Mouse (Mus musculus): ENCODE data around the gene Cebpg. TPM values are rescaled to one million over a fixed set of nuclear protein-coding genes. Genes with fewer than 3 reads are reported as not detected.

Cebpg gene
- polyA plus RNA-seq, 1 experiment from 2014 or later: 36.3 TPM

DNA sequence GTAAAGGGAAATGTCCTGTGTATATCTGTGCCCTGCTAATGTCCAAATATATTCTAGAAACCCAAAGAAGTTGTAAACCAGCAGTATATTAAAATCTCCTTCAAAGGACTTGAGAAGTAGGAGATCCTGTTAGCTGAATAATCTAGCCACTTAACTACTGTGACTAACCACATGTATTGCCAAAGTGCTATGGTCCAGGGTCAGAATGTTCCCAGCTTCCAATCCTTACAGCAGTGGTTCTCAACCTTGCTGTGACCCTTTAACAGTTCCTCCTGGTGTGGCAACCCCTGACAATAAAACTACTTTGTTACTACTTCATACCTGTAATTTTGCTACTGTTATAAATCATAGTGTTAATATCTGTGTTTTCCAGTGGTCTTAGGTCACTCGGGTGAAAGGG lies 2.0 kb upstream of the Cebpg start:
- no peaks in the 10 kb centered on the region for H3K36me3 ChIP-seq (replicated peaks; ENCODE audit: control insufficient read depth, insufficient read depth, low read depth, low read length)
- H3K9ac ChIP-seq (replicated peaks; ENCODE audit: low read length): no peak overlapping the region
- no peak overlapping the region for H3K4me3 ChIP-seq (ENCODE audit: low read depth, low read length)
- ATAC-seq (replicated peaks; ENCODE audit: insufficient number of reproducible peaks, low FRiP score, low TSS enrichment, low read depth): no peak
- no peak for DNase-seq (ENCODE audit: low spot score)
- no peak overlapping the region for H3K4me2 ChIP-seq (ENCODE audit: low read depth, low read length)
- 0 out of 2 replicates have a peak, but pooled peaks cover 2% of the 10 kb centered on the region for H3K4me1 ChIP-seq (ENCODE audit: control insufficient read depth, insufficient read depth, low read length)
- 86% methylated on average over 1 of the region's 1 CpGs for WGBS
- H3K27ac ChIP-seq (replicated peaks; ENCODE audit: low read depth, low read length): no peak overlapping the region
- H3K9me3 ChIP-seq (replicated peaks; ENCODE audit: control insufficient read depth, low read length): no peaks in the 10 kb centered on the region
- no peaks in the 10 kb centered on the region for H3K27me3 ChIP-seq (ENCODE audit: control insufficient read depth, insufficient read depth, low read length)

DNA sequence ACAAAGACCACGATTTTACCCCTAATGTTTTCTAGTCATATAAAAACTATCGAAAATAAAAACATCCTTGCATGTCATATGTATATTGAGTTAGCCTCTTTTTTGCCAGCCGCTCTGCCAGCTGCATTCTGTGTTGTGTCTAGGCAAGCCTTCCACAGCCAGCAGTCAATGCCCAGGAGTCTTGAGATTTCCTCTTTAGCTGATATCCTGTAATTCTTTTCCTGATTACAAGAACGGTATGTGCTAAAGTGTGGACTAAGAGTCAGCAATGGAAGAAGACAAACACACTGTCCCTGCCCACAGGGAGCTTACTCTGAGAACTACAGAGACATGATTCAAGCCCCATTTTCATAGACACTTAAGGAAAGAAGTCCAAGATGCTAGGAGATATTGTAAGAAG lies 1.2 kb upstream of the Cebpg start:
- Histone ChIP-seq H3K4me1 (ENCODE audit: control insufficient read depth, insufficient read depth, low read length) (0 out of 2 replicates have a peak, but pooled peaks cover 2% of the 10 kb centered on the region), H3K36me3 (replicated peaks; ENCODE audit: control insufficient read depth, insufficient read depth, low read depth, low read length) (no peaks in the 10 kb centered on the region)
- 83% methylated on average over 4 of the region's 4 CpGs for WGBS

DNA sequence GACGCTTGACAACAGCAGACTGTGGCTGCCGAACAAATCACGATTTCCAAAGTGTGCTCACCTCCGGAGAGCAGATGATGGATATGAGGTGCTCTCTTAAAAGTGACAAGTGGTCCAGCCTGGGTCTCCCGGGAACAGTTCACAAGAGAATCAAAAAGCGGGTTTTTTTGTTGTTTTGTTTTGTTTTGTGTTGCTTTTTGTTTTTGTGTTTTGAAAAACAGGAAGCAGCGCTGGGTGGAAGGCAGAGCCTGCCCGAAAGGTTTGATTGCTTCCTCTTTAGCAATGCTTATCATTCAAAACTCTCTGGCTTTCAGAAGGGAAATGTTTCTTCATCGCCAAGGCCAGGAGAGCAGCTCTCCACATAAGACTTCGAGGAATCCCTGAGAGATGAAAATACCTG lies 626 bp upstream of the Cebpg start:
- WGBS: 26% methylated on average over 10 of the region's 10 CpGs
- H3K4me2 ChIP-seq (ENCODE audit: low read depth, low read length): peak overlapping the region; percentile 60
- H3K27me3 ChIP-seq (ENCODE audit: control insufficient read depth, insufficient read depth, low read length): no peaks in the 10 kb centered on the region
- H3K4me3 ChIP-seq (ENCODE audit: low read depth, low read length): peak overlapping the region; percentile 89
- DNase-seq (ENCODE audit: low spot score) (no peak), ATAC-seq (replicated peaks; ENCODE audit: insufficient number of reproducible peaks, low FRiP score, low TSS enrichment, low read depth) (peak; percentile 7; the same call in 1 of the 2 replicates)
- H3K9me3 ChIP-seq (replicated peaks; ENCODE audit: control insufficient read depth, low read length): no peaks in the 10 kb centered on the region
- peak overlapping the region; percentile 64 for H3K9ac ChIP-seq (replicated peaks; ENCODE audit: low read length)
- 0 out of 2 replicates have a peak, but pooled peaks cover 2% of the 10 kb centered on the region for H3K4me1 ChIP-seq (ENCODE audit: control insufficient read depth, insufficient read depth, low read length)
- H3K36me3 ChIP-seq (replicated peaks; ENCODE audit: control insufficient read depth, insufficient read depth, low read depth, low read length): no peaks in the 10 kb centered on the region
- no peak overlapping the region for H3K27ac ChIP-seq (replicated peaks; ENCODE audit: low read depth, low read length)

More for the DNA sequence above, 1.2 kb upstream of the Cebpg start:
- Histone ChIP-seq H3K9me3 (replicated peaks; ENCODE audit: control insufficient read depth, low read length) (no peaks in the 10 kb centered on the region), H3K27ac (replicated peaks; ENCODE audit: low read depth, low read length) (no peak overlapping the region), H3K4me2 (ENCODE audit: low read depth, low read length) (no peak overlapping the region), H3K4me3 (ENCODE audit: low read depth, low read length) (no peak overlapping the region), H3K9ac (replicated peaks; ENCODE audit: low read length) (0 out of 2 replicates have a peak overlapping the region, but pooled peaks have one; percentile 8), H3K27me3 (ENCODE audit: control insufficient read depth, insufficient read depth, low read length) (no peaks in the 10 kb centered on the region)
- ATAC-seq (replicated peaks; ENCODE audit: insufficient number of reproducible peaks, low FRiP score, low TSS enrichment, low read depth): no peak
- DNase-seq (ENCODE audit: low spot score): no peak

DNA sequence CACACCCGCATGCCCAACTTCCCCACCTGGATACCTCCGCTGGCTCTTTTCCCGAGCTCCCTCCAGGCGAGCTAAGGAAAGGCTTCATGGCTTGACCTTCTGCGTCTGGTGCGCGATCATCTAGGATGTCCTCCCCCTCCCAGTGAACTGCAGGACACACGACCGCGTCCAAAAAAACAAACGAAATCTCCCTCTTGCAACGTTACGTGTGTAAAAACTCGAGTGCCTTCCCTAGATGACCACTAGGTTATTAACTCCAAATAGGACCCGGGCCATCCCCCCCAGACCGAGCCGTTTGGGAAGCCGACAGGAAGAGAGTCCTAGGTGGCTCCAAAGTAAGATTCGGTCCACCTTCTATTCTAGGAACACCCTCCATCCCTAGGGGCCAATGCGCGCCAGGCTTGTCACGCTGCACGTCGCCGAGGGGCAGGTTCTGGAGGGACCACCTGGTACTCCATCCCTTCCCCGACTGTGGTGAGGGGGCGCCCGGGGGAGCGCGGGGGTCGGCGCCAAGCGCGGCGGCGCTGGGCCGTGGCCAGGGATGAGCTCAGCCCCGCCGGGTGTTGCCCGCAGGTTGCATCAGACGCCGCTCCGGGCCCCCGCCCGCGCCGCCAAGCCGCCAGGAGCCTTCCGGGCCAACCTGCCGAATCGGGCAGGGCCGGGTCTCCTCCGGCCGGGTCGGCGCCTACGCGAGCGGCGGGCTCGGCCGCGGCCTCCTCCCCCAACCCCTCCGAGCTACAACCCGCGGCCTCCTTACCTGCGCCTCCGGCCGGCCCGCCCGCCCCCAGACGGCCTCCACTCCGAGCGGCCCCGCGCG lies 546 bp downstream of the Cebpg start:
- Histone ChIP-seq H3K27me3 (ENCODE audit: control insufficient read depth, insufficient read depth, low read length) (no peaks in the 10 kb centered on the region), H3K9me3 (replicated peaks; ENCODE audit: control insufficient read depth, low read length) (no peaks in the 10 kb centered on the region), H3K4me2 (ENCODE audit: low read depth, low read length) (peak overlapping the region; percentile 60), H3K27ac (replicated peaks; ENCODE audit: low read depth, low read length) (peak overlapping the region; percentile 72), H3K36me3 (replicated peaks; ENCODE audit: control insufficient read depth, insufficient read depth, low read depth, low read length) (no peaks in the 10 kb centered on the region), H3K4me1 (ENCODE audit: control insufficient read depth, insufficient read depth, low read length) (0 out of 2 replicates have a peak, but pooled peaks cover 2% of the 10 kb centered on the region), H3K4me3 (ENCODE audit: low read depth, low read length) (peak overlapping the region; percentile 89), H3K9ac (replicated peaks; ENCODE audit: low read length) (peak overlapping the region; percentile 89)
- ATAC-seq (replicated peaks; ENCODE audit: insufficient number of reproducible peaks, low FRiP score, low TSS enrichment, low read depth) (peak; percentile 95), DNase-seq (ENCODE audit: low spot score) (peak; percentile 53)
- under 1% methylated on average over 53 of the region's 77 CpGs for WGBS

DNA sequence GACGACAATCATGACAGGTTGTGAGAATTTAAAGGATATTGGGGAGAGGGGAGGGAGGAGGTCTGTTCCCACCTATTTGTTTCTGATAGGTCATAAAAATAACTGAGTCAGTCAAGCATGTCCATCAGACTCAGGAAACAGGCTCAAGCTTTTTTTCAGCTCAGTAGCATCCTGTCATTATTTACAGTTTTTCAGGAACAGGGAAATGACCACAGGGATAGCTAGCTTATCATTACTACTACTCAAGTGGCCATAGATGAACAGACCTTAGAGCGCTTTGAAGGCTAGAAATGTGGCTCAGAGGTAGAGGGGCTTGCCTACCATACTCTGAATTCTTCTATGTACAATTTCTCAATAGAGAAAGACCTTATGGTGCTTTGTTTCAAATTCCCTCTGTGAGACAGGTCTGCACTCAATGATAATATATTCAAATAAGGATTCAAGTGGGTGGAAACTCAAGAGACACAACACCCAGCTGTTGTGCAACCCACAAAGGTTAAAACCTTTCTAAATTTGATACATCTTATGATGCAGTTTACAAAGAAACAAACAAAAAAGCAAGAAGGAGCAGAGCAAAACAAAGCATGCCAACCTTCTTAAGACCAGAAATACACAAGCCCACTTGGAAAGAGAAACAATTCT lies 1.3 kb downstream of the Cebpg start:
- peak overlapping the region; percentile 60 for H3K4me2 ChIP-seq (ENCODE audit: low read depth, low read length)
- no peaks in the 10 kb centered on the region for H3K27me3 ChIP-seq (ENCODE audit: control insufficient read depth, insufficient read depth, low read length)
- H3K4me3 ChIP-seq (ENCODE audit: low read depth, low read length): peak overlapping the region; percentile 89
- H3K9me3 ChIP-seq (replicated peaks; ENCODE audit: control insufficient read depth, low read length): no peaks in the 10 kb centered on the region
- WGBS: 67% methylated on average over 2 of the region's 2 CpGs
- peak overlapping the region; percentile 89 for H3K9ac ChIP-seq (replicated peaks; ENCODE audit: low read length)
- DNase-seq (ENCODE audit: low spot score): no peak
- no peaks in the 10 kb centered on the region for H3K36me3 ChIP-seq (replicated peaks; ENCODE audit: control insufficient read depth, insufficient read depth, low read depth, low read length)
- no peak for ATAC-seq (replicated peaks; ENCODE audit: insufficient number of reproducible peaks, low FRiP score, low TSS enrichment, low read depth)
- 0 out of 2 replicates have a peak, but pooled peaks cover 2% of the 10 kb centered on the region for H3K4me1 ChIP-seq (ENCODE audit: control insufficient read depth, insufficient read depth, low read length)
- H3K27ac ChIP-seq (replicated peaks; ENCODE audit: low read depth, low read length): no peak overlapping the region

DNA sequence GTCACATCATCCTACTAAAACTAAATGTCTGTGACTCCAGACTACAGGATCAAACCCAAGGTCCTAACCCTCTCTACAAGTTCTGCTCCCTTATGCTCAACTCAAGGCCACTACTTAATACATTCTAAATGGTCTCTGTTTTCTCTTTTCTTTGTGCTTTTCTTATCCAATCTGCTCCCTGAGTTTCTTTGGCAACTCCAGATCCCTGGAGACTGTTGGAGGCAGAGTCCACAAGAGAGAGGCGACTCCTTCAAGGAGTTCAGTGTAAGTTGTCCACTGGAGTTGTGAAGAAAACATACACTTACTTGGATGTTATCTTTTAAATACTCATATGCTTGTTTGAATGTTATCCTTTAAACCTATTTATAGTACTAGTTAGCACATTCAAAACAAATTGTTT lies 2.1 kb downstream of the Cebpg start:
- Histone ChIP-seq H3K4me1 (ENCODE audit: control insufficient read depth, insufficient read depth, low read length) (0 out of 2 replicates have a peak, but pooled peaks cover 2% of the 10 kb centered on the region), H3K4me3 (ENCODE audit: low read depth, low read length) (no peak overlapping the region), H3K27ac (replicated peaks; ENCODE audit: low read depth, low read length) (no peak overlapping the region), H3K4me2 (ENCODE audit: low read depth, low read length) (no peak overlapping the region), H3K9ac (replicated peaks; ENCODE audit: low read length) (no peak overlapping the region), H3K36me3 (replicated peaks; ENCODE audit: control insufficient read depth, insufficient read depth, low read depth, low read length) (no peaks in the 10 kb centered on the region), H3K27me3 (ENCODE audit: control insufficient read depth, insufficient read depth, low read length) (no peaks in the 10 kb centered on the region), H3K9me3 (replicated peaks; ENCODE audit: control insufficient read depth, low read length) (no peaks in the 10 kb centered on the region)
- DNase-seq (ENCODE audit: low spot score) (no peak), ATAC-seq (replicated peaks; ENCODE audit: insufficient number of reproducible peaks, low FRiP score, low TSS enrichment, low read depth) (no peak)
- 76% methylated on average over 1 of the region's 1 CpGs for WGBS

DNA sequence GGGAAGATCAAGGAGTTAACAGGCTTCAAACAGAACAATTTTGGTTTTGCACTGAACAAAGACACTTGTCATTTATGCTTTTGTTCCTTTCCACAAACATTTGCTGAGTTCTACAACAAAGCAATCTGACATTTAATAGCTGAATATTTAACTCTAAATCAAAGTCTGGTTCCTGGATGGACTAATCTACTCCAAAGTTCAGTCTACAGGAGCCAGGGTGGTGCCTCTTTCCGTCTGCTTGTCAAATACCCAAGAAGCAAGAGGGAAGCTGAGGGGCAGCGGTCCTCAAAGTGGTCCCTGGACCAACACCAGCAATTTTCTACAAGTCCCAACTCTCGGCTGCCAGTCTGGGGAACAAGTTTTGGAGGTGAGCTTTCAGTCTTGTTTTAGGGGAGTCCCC lies 3.2 kb downstream of the Cebpg start:
- H3K27me3 ChIP-seq (ENCODE audit: control insufficient read depth, insufficient read depth, low read length): no peaks in the 10 kb centered on the region
- H3K9ac ChIP-seq (replicated peaks; ENCODE audit: low read length): no peak overlapping the region
- H3K4me1 ChIP-seq (ENCODE audit: control insufficient read depth, insufficient read depth, low read length): 0 out of 2 replicates have a peak, but pooled peaks cover 2% of the 10 kb centered on the region
- DNase-seq (ENCODE audit: low spot score) (no peak), ATAC-seq (replicated peaks; ENCODE audit: insufficient number of reproducible peaks, low FRiP score, low TSS enrichment, low read depth) (no peak)
- no peak overlapping the region for H3K4me2 ChIP-seq (ENCODE audit: low read depth, low read length)
- H3K36me3 ChIP-seq (replicated peaks; ENCODE audit: control insufficient read depth, insufficient read depth, low read depth, low read length): no peaks in the 10 kb centered on the region
- H3K27ac ChIP-seq (replicated peaks; ENCODE audit: low read depth, low read length): no peak overlapping the region
- H3K4me3 ChIP-seq (ENCODE audit: low read depth, low read length): no peak overlapping the region
- H3K9me3 ChIP-seq (replicated peaks; ENCODE audit: control insufficient read depth, low read length): no peaks in the 10 kb centered on the region
- WGBS: 87% methylated on average over 3 of the region's 3 CpGs

DNA sequence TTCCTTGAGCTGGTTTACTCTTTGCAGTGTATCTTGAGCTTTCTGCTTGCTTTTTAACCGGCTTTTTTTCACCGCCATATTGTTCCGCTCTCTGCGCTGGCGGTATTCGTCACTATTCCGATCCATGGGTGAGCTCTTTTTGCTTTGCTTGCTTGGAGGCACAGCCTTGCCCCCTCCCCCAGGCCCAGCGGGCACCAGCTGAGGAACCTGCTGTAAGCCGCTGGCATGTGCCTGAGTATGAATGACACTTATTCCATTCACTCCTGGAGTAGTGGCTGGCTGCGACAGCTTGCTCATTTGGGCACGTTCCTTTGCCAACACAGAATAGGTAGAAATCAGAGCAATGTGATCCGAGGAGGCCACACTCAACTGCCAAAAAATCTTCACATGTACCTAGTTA lies 5.8 kb downstream of the Cebpg start:
- H3K4me2 ChIP-seq (ENCODE audit: low read depth, low read length): no peak overlapping the region
- ATAC-seq (replicated peaks; ENCODE audit: insufficient number of reproducible peaks, low FRiP score, low TSS enrichment, low read depth) (no peak), DNase-seq (ENCODE audit: low spot score) (no peak)
- H3K27ac ChIP-seq (replicated peaks; ENCODE audit: low read depth, low read length): no peak overlapping the region
- H3K27me3 ChIP-seq (ENCODE audit: control insufficient read depth, insufficient read depth, low read length): no peaks in the 10 kb centered on the region
- no peaks in the 10 kb centered on the region; the same call in none of the 2 replicates for H3K36me3 ChIP-seq (replicated peaks; ENCODE audit: control insufficient read depth, insufficient read depth, low read depth, low read length)
- 0 out of 2 replicates have a peak, but pooled peaks cover 2% of the 10 kb centered on the region for H3K4me1 ChIP-seq (ENCODE audit: control insufficient read depth, insufficient read depth, low read length)
- no peak overlapping the region for H3K4me3 ChIP-seq (ENCODE audit: low read depth, low read length)
- no peak overlapping the region for H3K9ac ChIP-seq (replicated peaks; ENCODE audit: low read length)
- no peaks in the 10 kb centered on the region for H3K9me3 ChIP-seq (replicated peaks; ENCODE audit: control insufficient read depth, low read length)
- 96% methylated on average over 12 of the region's 12 CpGs for WGBS

Data from embryonic facial prominence, embryonic 11.5 days (tissue).